Comparison of ENCODE assay signal across 9 mouse cellular contexts in the genomic region with DNA sequence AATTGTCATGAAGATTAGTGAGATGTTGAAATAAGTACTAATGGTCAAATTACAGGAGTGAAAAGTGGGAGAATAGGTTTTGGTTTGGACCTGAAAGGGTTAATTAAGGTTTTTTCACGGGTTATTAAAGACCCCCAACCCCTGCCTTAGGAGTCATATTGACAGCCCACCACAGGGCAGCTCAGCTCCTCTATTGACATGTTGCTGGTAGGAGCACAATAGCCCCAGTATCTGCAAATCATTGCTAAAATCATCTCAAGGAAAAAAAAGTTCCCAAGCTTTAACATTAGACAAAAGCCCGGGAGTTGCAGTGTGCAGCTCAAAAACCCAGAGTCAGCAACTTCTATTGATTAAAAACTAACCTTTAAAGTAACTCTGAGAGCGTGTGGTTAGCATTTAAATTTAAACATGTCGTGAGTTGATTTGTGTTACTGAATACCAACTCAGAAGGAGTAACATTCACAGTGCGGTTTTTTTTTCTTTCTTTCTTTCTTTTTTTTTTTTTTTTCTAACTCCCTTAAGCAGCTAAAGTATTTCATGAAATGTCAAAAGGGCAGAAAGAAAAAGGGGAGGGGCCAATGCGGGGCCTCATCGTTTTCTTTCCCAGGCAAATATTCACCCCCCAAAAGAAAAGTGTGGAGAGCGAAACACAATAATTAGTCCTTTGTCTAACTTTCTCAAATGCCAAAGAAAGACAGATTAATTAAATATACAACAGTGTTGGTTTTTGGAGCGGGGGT.
A peak's percentile ranks its signal among the peaks of the same experiment; 100 is the strongest.
DNase-seq lines count a peak whose midpoint lies in the region; ATAC-seq and TF ChIP-seq lines count a peak whose summit lies in the region.
"Had no signal": no experiment of that assay in that cellular context is flagged by ENCODE, and none has a peak within 500 bp of the region (broad histone marks: within the 10 kb centered on the region; RNA-seq: fewer than 3 reads in every experiment).

No protein-coding gene starts in this region.

- no peaks in the 10 kb centered on the region for H3K27me3 ChIP-seq in liver, postnatal 0 days (ENCODE audit: insufficient read depth, low read length)
- no peaks in the 10 kb centered on the region for H3K27me3 ChIP-seq in limb, embryonic 12.5 days
- H3K27me3 ChIP-seq in stomach, embryonic 16.5 days (ENCODE audit: control insufficient read depth, insufficient read depth, low read length), result no peaks in the 10 kb centered on the region

- H3K9me3 ChIP-seq in liver, postnatal 0 days (ENCODE audit: low read length), result no peaks in the 10 kb centered on the region
- H3K9me3 ChIP-seq in limb, embryonic 12.5 days, result no peaks in the 10 kb centered on the region
- H3K9me3 ChIP-seq in stomach, embryonic 16.5 days (replicated peaks; ENCODE audit: control insufficient read depth, low read length), result no peaks in the 10 kb centered on the region
- H3K9me3 ChIP-seq: megakaryocyte, embryonic 14.5 days had no signal

- 29% methylated on average over 9 of the region's 9 CpGs for WGBS in liver, postnatal 0 days (ENCODE audit: insufficient replicate concordance)
- WGBS in limb, embryonic 12.5 days, result 5% methylated on average over 9 of the region's 9 CpGs
- 10% methylated on average over 9 of the region's 9 CpGs for WGBS in stomach, embryonic 16.5 days

- ATAC-seq in liver, postnatal 0 days, result no peak
- ATAC-seq in limb, embryonic 12.5 days (ENCODE audit: insufficient number of reproducible peaks, insufficient read depth, low FRiP score, low TSS enrichment, low read depth), result no peak
- ATAC-seq in stomach, embryonic 16.5 days (ENCODE audit: insufficient read depth, low FRiP score), result no peak

- 0 out of 2 replicates have a peak overlapping the region, but pooled peaks have one; percentile 16 for H3K27ac ChIP-seq in liver, postnatal 0 days (ENCODE audit: low read depth)
- peak overlapping the region; percentile 94 for H3K27ac ChIP-seq in limb, embryonic 12.5 days
- H3K27ac ChIP-seq in stomach, embryonic 16.5 days (ENCODE audit: low read length), result peak overlapping the region; percentile 85

- H3K9ac ChIP-seq in liver, postnatal 0 days (replicated peaks), result no peak overlapping the region
- no peak overlapping the region for H3K9ac ChIP-seq in limb, embryonic 12.5 days (replicated peaks)
- H3K9ac ChIP-seq in stomach, embryonic 16.5 days (ENCODE audit: low read length), result no peak overlapping the region

- H3K36me3 ChIP-seq in liver, postnatal 0 days (replicated peaks; ENCODE audit: insufficient read depth, low read length), result no peaks in the 10 kb centered on the region
- peaks cover 6% of the 10 kb centered on the region for H3K36me3 ChIP-seq in limb, embryonic 12.5 days
- H3K36me3 ChIP-seq in stomach, embryonic 16.5 days (ENCODE audit: control insufficient read depth, insufficient read depth, low read length), result no peaks in the 10 kb centered on the region

- H3K4me3 ChIP-seq in liver, postnatal 0 days (ENCODE audit: low read depth, low read length), result no peak overlapping the region
- H3K4me3 ChIP-seq in limb, embryonic 12.5 days (replicated peaks), result no peak overlapping the region
- no peak overlapping the region for H3K4me3 ChIP-seq in stomach, embryonic 16.5 days (replicated peaks; ENCODE audit: low read length)
- H3K4me3 ChIP-seq: megakaryocyte, embryonic 14.5 days had no signal

- peak; percentile 65 for DNase-seq in embryo, embryonic 10.5 days (ENCODE audit: low spot score)
- no peak for DNase-seq in embryo, embryonic 10 days (ENCODE audit: low spot score)
- DNase-seq in liver, postnatal 0 days, result no peak
- no peak for DNase-seq in liver
- DNase-seq in cerebellum, adult 11 months, result no peak
- no peak for DNase-seq in left cerebral cortex, adult 9 months (ENCODE audit: low spot score in 2 of 2)

- no peak for TF ChIP-seq CTCF in liver, postnatal 0 days (IDR thresholded peaks at IDR 0.05; ENCODE audit: low read depth)

- TF ChIP-seq EP300 in liver, postnatal 0 days (IDR thresholded peaks at IDR 0.05; ENCODE audit: low read depth), result no peak

- no peak overlapping the region for H3K4me2 ChIP-seq in liver, postnatal 0 days (ENCODE audit: low read depth, low read length)
- peak overlapping the region; percentile 50 for H3K4me2 ChIP-seq in limb, embryonic 12.5 days
- H3K4me2 ChIP-seq in stomach, embryonic 16.5 days (ENCODE audit: low read depth, low read length), result peak overlapping the region; percentile 32

- H3K4me1 ChIP-seq in liver, postnatal 0 days (ENCODE audit: insufficient read depth), result peaks cover 34% of the 10 kb centered on the region
- peaks cover 63% of the 10 kb centered on the region for H3K4me1 ChIP-seq in limb, embryonic 12.5 days (replicated peaks)
- H3K4me1 ChIP-seq in stomach, embryonic 16.5 days (ENCODE audit: control insufficient read depth, insufficient read depth, low read length), result peaks cover 42% of the 10 kb centered on the region

Comparison
In these comparisons a context has a peak if more than half of its experiments do, and no peak if none do; other contexts are left out.
1. H3K27ac ChIP-seq: peak in every context shown above with its lines; median percentile 94 in limb, embryonic 12.5 days; 85 in stomach, embryonic 16.5 days; 16 in liver, postnatal 0 days.